Mouse (Mus musculus) MEL (cell line): Measurements from ENCODE around the gene Abcb6. TPM values are rescaled to one million over a fixed set of nuclear protein-coding genes. Genes with fewer than 3 reads are reported as not detected.

ENCODE experiments used
- DNase-seq: peaks from one replicate; pipeline ENCODE4 v3.0.0; 2011; ENCODE audit warnings: low read depth, low spot score
- H3K27ac ChIP-seq: 2 replicates; pipeline ENCODE4 v1.5.1; 2012; ENCODE audit warnings: low read depth, mild to moderate bottlenecking, control low read depth, low read length, moderate library complexity; ENCODE audit not compliant: control insufficient read depth
- H3K27me3 ChIP-seq, 2 experiments: fragments of 150-350 bp in 1 of 2; sonication (generic) in 1 of 2; 2 replicates each; pipeline ENCODE4 v1.6.1; 2012; ENCODE audit warnings: low read length in 2 of 2, mild to moderate bottlenecking in 2 of 2, improper control_type of control experiment in 1 of 2, moderate library complexity in 1 of 2; ENCODE audit not compliant: insufficient read depth in 2 of 2, control insufficient read depth in 1 of 2
- H3K36me3 ChIP-seq, 2 experiments: 2 replicates each; pipeline ENCODE4 v1.6.1; 2012 to 2014; ENCODE audit warnings: low read length in 2 of 2, improper control_type of control experiment in 1 of 2, inconsistent platforms in 1 of 2, mild to moderate bottlenecking in 1 of 2; ENCODE audit not compliant: insufficient read depth in 2 of 2, control insufficient read depth in 1 of 2
- H3K4me1 ChIP-seq, 2 experiments: fragments of 150-350 bp in 1 of 2; sonication (generic) in 1 of 2; 2 replicates each; pipeline ENCODE4 v1.6.1; 2012; ENCODE audit warnings: low read length in 2 of 2, improper control_type of control experiment in 1 of 2, mild to moderate bottlenecking in 1 of 2; ENCODE audit not compliant: insufficient read depth in 2 of 2, control insufficient read depth in 1 of 2
- H3K4me3 ChIP-seq, 2 experiments: fragments of 150-350 bp in 1 of 2; sonication (generic) in 1 of 2; 2 replicates each; pipeline ENCODE4 v1.5.1; 2012; ENCODE audit warnings: low read depth in 2 of 2, low read length in 2 of 2, mild to moderate bottlenecking in 2 of 2, moderate library complexity in 2 of 2, control low read depth in 1 of 2, improper control_type of control experiment in 1 of 2; ENCODE audit not compliant: control insufficient read depth in 1 of 2, insufficient read depth in 1 of 2
- H3K79me2 ChIP-seq: 2 replicates; pipeline ENCODE4 v1.6.1; 2012; ENCODE audit warnings: mild to moderate bottlenecking, low read length, moderate library complexity; ENCODE audit not compliant: control insufficient read depth, poor library complexity, insufficient read depth
- H3K9ac ChIP-seq: 2 replicates; pipeline ENCODE4 v1.6.1; 2012; ENCODE audit warnings: low read depth, mild to moderate bottlenecking, control low read depth, low read length, moderate library complexity; ENCODE audit not compliant: control insufficient read depth, poor library complexity, severe bottlenecking
- H3K9me3 ChIP-seq: fragments of 150-350 bp; sonication (generic); replicated peaks from 2 replicates; pipeline ENCODE4 v1.6.1; 2012; ENCODE audit warnings: mild to moderate bottlenecking, low read length, improper control_type of control experiment, moderate library complexity; ENCODE audit not compliant: insufficient read depth
- BHLHE40 ChIP-seq: IDR thresholded peaks from 2 replicates; pipeline ENCODE4 v1.6.1; 2012; ENCODE audit warnings: low read depth, mild to moderate bottlenecking, inconsistent platforms, low read length, improper control_type of control experiment, borderline replicate concordance
- E2F4 ChIP-seq: IDR thresholded peaks from 2 replicates; pipeline ENCODE4 v1.6.1; 2011; ENCODE audit warnings: low read depth, low read length, improper control_type of control experiment, borderline replicate concordance
- ETS1 ChIP-seq: IDR thresholded peaks from 2 replicates; pipeline ENCODE4 v1.6.1; 2012; ENCODE audit warnings: low read depth, mild to moderate bottlenecking, inconsistent platforms, low read length, improper control_type of control experiment, moderate library complexity
- GABPA ChIP-seq: IDR thresholded peaks from 2 replicates; pipeline ENCODE4 v1.6.1; 2012; ENCODE audit warnings: low read depth, mild to moderate bottlenecking, inconsistent platforms, low read length, improper control_type of control experiment, moderate library complexity
- GATA1 ChIP-seq: IDR thresholded peaks from 2 replicates; pipeline ENCODE4 v1.6.1; 2011; ENCODE audit warnings: low read depth, low read length, improper control_type of control experiment
- HCFC1 ChIP-seq: IDR thresholded peaks from 2 replicates; pipeline ENCODE4 v1.6.1; 2012; ENCODE audit warnings: low read depth, mild to moderate bottlenecking, inconsistent platforms, low read length, improper control_type of control experiment, moderate library complexity
- MAFK ChIP-seq: IDR thresholded peaks from 2 replicates; pipeline ENCODE4 v1.6.1; 2011; ENCODE audit warnings: low read depth, mild to moderate bottlenecking, low read length, improper control_type of control experiment, borderline replicate concordance
- MAZ ChIP-seq: IDR thresholded peaks from 2 replicates; pipeline ENCODE4 v1.6.1; 2012; ENCODE audit warnings: low read depth, mild to moderate bottlenecking, inconsistent platforms, low read length, improper control_type of control experiment
- MEF2A ChIP-seq: IDR thresholded peaks from 2 replicates; pipeline ENCODE4 v1.6.1; 2014; ENCODE audit warnings: low read depth, mild to moderate bottlenecking, inconsistent platforms, low read length, improper control_type of control experiment; ENCODE audit not compliant: poor library complexity, insufficient replicate concordance, severe bottlenecking; ENCODE audit errors: extremely low read depth
- MYC ChIP-seq: IDR thresholded peaks from 2 replicates; pipeline ENCODE4 v1.6.1; 2011; ENCODE audit warnings: low read depth, mild to moderate bottlenecking, low read length, improper control_type of control experiment, moderate library complexity
- NELFE ChIP-seq: IDR thresholded peaks from 2 replicates; pipeline ENCODE4 v1.6.1; 2011; ENCODE audit warnings: low read depth, low read length, improper control_type of control experiment
- NRF1 ChIP-seq: IDR thresholded peaks from 2 replicates; pipeline ENCODE4 v1.6.1; 2014; ENCODE audit warnings: low read depth, mild to moderate bottlenecking, inconsistent platforms, low read length, improper control_type of control experiment, moderate library complexity; ENCODE audit not compliant: poor library complexity, insufficient read depth, severe bottlenecking
- RAD21 ChIP-seq: IDR thresholded peaks from 2 replicates; pipeline ENCODE4 v1.6.1; 2011; ENCODE audit warnings: mild to moderate bottlenecking, low read depth, low read length, improper control_type of control experiment
- SMC3 ChIP-seq: IDR thresholded peaks from 2 replicates; pipeline ENCODE4 v1.6.1; 2011; ENCODE audit warnings: low read depth, low read length, improper control_type of control experiment
- TAL1 ChIP-seq: IDR thresholded peaks from 2 replicates; pipeline ENCODE4 v1.6.1; 2012; ENCODE audit warnings: mild to moderate bottlenecking, inconsistent platforms, low read length, moderate library complexity, mixed read lengths
- USF1 ChIP-seq: IDR thresholded peaks from 2 replicates; pipeline ENCODE4 v1.6.1; 2014; ENCODE audit warnings: low read depth, mild to moderate bottlenecking, inconsistent platforms, low read length, improper control_type of control experiment, moderate library complexity
- ZNF384 ChIP-seq: IDR thresholded peaks from 2 replicates; pipeline ENCODE4 v1.6.1; 2012; ENCODE audit warnings: low read depth, mild to moderate bottlenecking, inconsistent platforms, low read length, improper control_type of control experiment
- polyA plus RNA-seq, 2 experiments: library from polyadenylated mRNA; stranded (reverse) in 1 of 2; unstranded in 1 of 2; fragments of >175 nt in 1 of 2; fragments of >200 nt in 1 of 2; gene quantifications; 2 replicates each; pipeline versions ENCODE4 v1.2.1 to v1.2.4; 2012; ENCODE audit warnings: low replicate concordance in 2 of 2, low read depth in 1 of 2; ENCODE audit not compliant: insufficient read length in 2 of 2, insufficient read depth in 1 of 2, missing spikeins in 1 of 2
- total RNA-seq: library from RNA; depleted of rRNA; stranded (reverse); fragments of 300-350 nt; gene quantifications from 2 replicates; pipeline ENCODE4 v1.2.3, GENCODE M21; 2012

The Abcb6 gene
- total and polyA plus RNA-seq, 3 experiments, result 73.5 to 84.4 TPM; not detected in 1

DNA sequence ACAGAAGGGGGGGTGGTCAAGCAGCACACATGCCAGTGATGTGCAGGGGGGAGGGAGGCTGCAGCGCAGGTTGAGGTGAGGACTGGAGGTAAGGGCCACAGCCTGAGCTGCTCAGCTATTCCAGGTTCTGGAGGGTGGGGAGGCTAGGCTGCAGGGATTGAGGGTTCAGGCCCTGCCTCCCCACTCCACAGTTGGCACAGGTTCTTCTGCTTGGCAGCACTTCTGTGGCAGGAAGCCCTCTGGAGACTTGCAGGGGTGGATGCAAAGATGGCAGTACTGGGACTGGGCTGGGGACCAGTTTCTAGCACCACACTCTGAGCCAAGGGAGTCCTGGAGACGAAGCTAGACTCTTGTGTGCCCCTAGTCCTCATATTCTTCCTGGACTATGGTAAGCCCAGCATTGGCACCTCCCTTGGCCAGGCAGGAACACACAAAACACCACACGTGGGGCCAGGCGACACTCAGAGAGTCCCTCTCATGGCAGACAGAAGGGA, 1.2 kb upstream of the Abcb6 start:
- peaks cover 0 to 11% of the 10 kb centered on the region in 2 experiments; a peak in 3 of 4 replicates for H3K36me3 ChIP-seq

GRCm38 (mm10) chr1:75180741-75181140, 549 bp upstream of the Abcb6 start:
- H3K9ac ChIP-seq, result peak overlapping the region; percentile 67
- no peaks in the 10 kb centered on the region for H3K27me3 ChIP-seq
- peaks cover 2 to 10% of the 10 kb centered on the region in 2 experiments; a peak in 3 of 4 replicates for H3K4me1 ChIP-seq
- no peaks in the 10 kb centered on the region for H3K9me3 ChIP-seq
- TF ChIP-seq MEF2A (no peak), GABPA (no peak)
- peak overlapping the region; percentile 73 for H3K27ac ChIP-seq
- H3K36me3 ChIP-seq, result peaks cover 0 to 11% of the 10 kb centered on the region in 2 experiments; a peak in 3 of 4 replicates
- DNase-seq, result no peak
- H3K4me3 ChIP-seq, result peak overlapping the region; percentile 27 to 31
- peaks cover 14% of the 10 kb centered on the region for H3K79me2 ChIP-seq

More for the DNA sequence above, 1.2 kb upstream of the Abcb6 start:
- Histone ChIP-seq H3K4me1 (peaks cover 2 to 10% of the 10 kb centered on the region in 2 experiments; a peak in 3 of 4 replicates), H3K9ac (no peak overlapping the region), H3K79me2 (peaks cover 14% of the 10 kb centered on the region), H3K9me3 (no peaks in the 10 kb centered on the region), H3K27me3 (no peaks in the 10 kb centered on the region), H3K27ac (no peak overlapping the region), H3K4me3 (no peak overlapping the region)
- no peak for DNase-seq
- TF ChIP-seq E2F4, result no peak
- no peak for TF ChIP-seq ETS1
- TF ChIP-seq HCFC1, result no peak
- TF ChIP-seq MAFK, result no peak
- no peak for TF ChIP-seq SMC3
- no peak for TF ChIP-seq RAD21
- TF ChIP-seq ZNF384, result no peak
- no peak for TF ChIP-seq USF1
- TF ChIP-seq NRF1, result no peak
- no peak for TF ChIP-seq MAZ
- TF ChIP-seq GATA1, result no peak
- TF ChIP-seq NELFE, result no peak
- no peak for TF ChIP-seq GABPA
- no peak for TF ChIP-seq MYC
- TF ChIP-seq BHLHE40, result no peak
- TF ChIP-seq TAL1, result no peak
